Mouse (Mus musculus) embryonic fibroblast, embryonic 13.5 days (primary cell): Measurements from ENCODE around the gene Gm17018.

Source experiments
- CTCF ChIP-seq: IDR thresholded peaks from 2 replicates; pipeline ENCODE4 v1.5.1; 2011; ENCODE audit warnings: mild to moderate bottlenecking, control low read depth, low read length, moderate library complexity, borderline replicate concordance; ENCODE audit not compliant: insufficient read depth
- POLR2A ChIP-seq: IDR thresholded peaks from 2 replicates; pipeline ENCODE4 v1.6.1; 2011; ENCODE audit warnings: low read depth, mild to moderate bottlenecking, control low read depth, low read length, moderate library complexity

- TF ChIP-seq CTCF (no peak), POLR2A (no peak)
These were observed 26.4 kb downstream of the Gm17018 start for GRCm38 (mm10) chr19:45586850-45587249.
